Mouse (Mus musculus) thymus, postnatal 0 days (tissue): ENCODE results near the gene Ccser1. TPM values are rescaled to one million over a fixed set of nuclear protein-coding genes. Genes with fewer than 3 reads are reported as not detected.
"Not testable (repeated sequence)": the region's sequence is repeated elsewhere in the genome, so short reads cannot be mapped to it uniquely, and the experiment has no call there.

Experiments
- DNase-seq: peaks from one replicate; pipeline ENCODE4 v3.0.0-alpha.2; 2015; ENCODE audit warnings: low spot score
- polyA plus RNA-seq: library from polyadenylated mRNA; unstranded; fragments of >200 nt; fragmentation: Nextera tagmentation; extraction: Ambion mirVana; gene quantifications from 2 replicates; pipeline ENCODE4 v1.2.1, GENCODE M21; 2015

Ccser1 gene
- polyA plus RNA-seq, 1 experiment from 2014 or later: 2.8 TPM

GRCm38 (mm10) chr6:61223563-61223962, 43.4 kb downstream of the Ccser1 start:
- DNase-seq: no peak

- no peak for DNase-seq
Measured at GRCm38 (mm10) chr6:61225302-61225701, 45.2 kb downstream of the Ccser1 start.

- DNase-seq: no peak
Measured at GRCm38 (mm10) chr6:61230058-61230718, 50.1 kb downstream of the Ccser1 start.

- no peak for DNase-seq
Measured at GRCm38 (mm10) chr6:61233060-61233459, 52.9 kb downstream of the Ccser1 start.

GRCm38 (mm10) chr6:61233548-61234187, 53.5 kb downstream of the Ccser1 start:
- no peak for DNase-seq

- DNase-seq: no peak
Measured at GRCm38 (mm10) chr6:61240618-61241017, 60.5 kb downstream of the Ccser1 start.

- DNase-seq: no peak
Measured at GRCm38 (mm10) chr6:61242556-61242955, 62.4 kb downstream of the Ccser1 start.

GRCm38 (mm10) chr6:61246523-61246922, 66.4 kb downstream of the Ccser1 start:
- DNase-seq: no peak

- DNase-seq: no peak
Measured at GRCm38 (mm10) chr6:61247842-61248472, 67.8 kb downstream of the Ccser1 start.

- no peak for DNase-seq
Measured at GRCm38 (mm10) chr6:61248700-61249099, 68.6 kb downstream of the Ccser1 start.

- DNase-seq: no peak
Measured at GRCm38 (mm10) chr6:61251232-61251631, 71.1 kb downstream of the Ccser1 start.

- DNase-seq: no peak
Measured at GRCm38 (mm10) chr6:61252912-61253311, 72.8 kb downstream of the Ccser1 start.

GRCm38 (mm10) chr6:61255874-61256273, 75.8 kb downstream of the Ccser1 start:
- not testable (repeated sequence) for DNase-seq

GRCm38 (mm10) chr6:61258847-61259634, 78.9 kb downstream of the Ccser1 start:
- no peak for DNase-seq

GRCm38 (mm10) chr6:61261381-61261780, 81.3 kb downstream of the Ccser1 start:
- no peak for DNase-seq

GRCm38 (mm10) chr6:61262448-61262847, 82.3 kb downstream of the Ccser1 start:
- peak; percentile 12 for DNase-seq

- no peak for DNase-seq
Measured at GRCm38 (mm10) chr6:61263291-61263690, 83.2 kb downstream of the Ccser1 start.

- no peak for DNase-seq
Measured at GRCm38 (mm10) chr6:61271033-61271432, 90.9 kb downstream of the Ccser1 start.

GRCm38 (mm10) chr6:61273430-61273829, 93.3 kb downstream of the Ccser1 start:
- DNase-seq: no peak

- no peak for DNase-seq
Measured at GRCm38 (mm10) chr6:61279506-61279905, 99.4 kb downstream of the Ccser1 start.

- no peak for DNase-seq
Measured at GRCm38 (mm10) chr6:61292927-61293326, 112.8 kb downstream of the Ccser1 start.

GRCm38 (mm10) chr6:61295535-61295934, 115.4 kb downstream of the Ccser1 start:
- no peak for DNase-seq
